Mouse (Mus musculus) CH12.LX (cell line): ENCODE data around the gene Nucb1. TPM values are rescaled to one million over a fixed set of nuclear protein-coding genes. Genes with fewer than 3 reads are reported as not detected.

ENCODE experiments used
- DNase-seq: peaks from one replicate; pipeline ENCODE4 v3.0.0-alpha.2; 2013; ENCODE audit errors: extremely low read depth
- H3K27ac ChIP-seq: 2 replicates; pipeline ENCODE4 v1.5.1; 2012; ENCODE audit warnings: low read depth, mild to moderate bottlenecking, control low read depth, moderate library complexity; ENCODE audit not compliant: insufficient read depth
- H3K27me3 ChIP-seq: replicated peaks from 2 replicates; pipeline ENCODE3; 2012; ENCODE audit warnings: inconsistent platforms
- H3K36me3 ChIP-seq, 2 experiments: replicated peaks in 1 of 2; 2 replicates each; pipeline versions ENCODE3 to v1.6.1; 2012; ENCODE audit warnings: inconsistent platforms in 1 of 2, low read length in 1 of 2, mild to moderate bottlenecking in 1 of 2, mixed read lengths in 1 of 2, moderate library complexity in 1 of 2; ENCODE audit not compliant: control insufficient read depth in 1 of 2, insufficient read depth in 1 of 2
- H3K4me1 ChIP-seq, 2 experiments: 2 replicates each; pipeline ENCODE4 v1.6.1; 2012; ENCODE audit warnings: inconsistent platforms in 1 of 2, moderate library complexity in 1 of 2; ENCODE audit not compliant: insufficient read depth in 2 of 2, control insufficient read depth in 1 of 2
- H3K4me2 ChIP-seq: 2 replicates; pipeline ENCODE4 v1.6.1; 2012; ENCODE audit warnings: low read depth, mild to moderate bottlenecking, control low read depth; ENCODE audit not compliant: poor library complexity, insufficient read depth, severe bottlenecking
- H3K4me3 ChIP-seq, 3 experiments: fragments of 150-350 bp in 1 of 3; sonication (generic) in 1 of 3; replicated peaks in 1 of 3; 2 replicates each; pipeline versions ENCODE3 to v1.5.1; 2011 to 2012; ENCODE audit warnings: low read depth in 2 of 3, low read length in 2 of 3, mild to moderate bottlenecking in 2 of 3, moderate library complexity in 2 of 3, control low read depth in 1 of 3, improper control_type of control experiment in 1 of 3, inconsistent platforms in 1 of 3, mixed read lengths in 1 of 3; ENCODE audit not compliant: poor library complexity in 1 of 3
- H3K79me2 ChIP-seq: replicated peaks from 2 replicates; pipeline ENCODE4 v1.6.1; 2012; ENCODE audit warnings: mild to moderate bottlenecking, moderate library complexity; ENCODE audit not compliant: control insufficient read depth, poor library complexity, insufficient read depth, severe bottlenecking; ENCODE audit errors: extremely low read depth
- H3K9ac ChIP-seq: 2 replicates; pipeline ENCODE4 v1.6.1; 2012; ENCODE audit warnings: low read depth, mild to moderate bottlenecking, control low read depth, moderate library complexity; ENCODE audit not compliant: insufficient read depth
- H3K9me3 ChIP-seq: replicated peaks from 2 replicates; pipeline ENCODE3; 2012; ENCODE audit warnings: low read length, inconsistent platforms, mixed read lengths
- BHLHE40 ChIP-seq: IDR thresholded peaks from 2 replicates; pipeline ENCODE4 v1.6.1; 2011; ENCODE audit warnings: mild to moderate bottlenecking, low read depth, low read length, improper control_type of control experiment
- CTCF ChIP-seq, 2 experiments: IDR thresholded peaks in 1 of 2; conservative IDR thresholded peaks in 1 of 2; 2 replicates each; pipeline ENCODE4 v1.5.1; 2011 to 2012; ENCODE audit warnings: low read depth in 2 of 2, low read length in 2 of 2, improper control_type of control experiment in 1 of 2, inconsistent platforms in 1 of 2, mild to moderate bottlenecking in 1 of 2, moderate library complexity in 1 of 2
- ELF1 ChIP-seq: IDR thresholded peaks from 2 replicates; pipeline ENCODE4 v1.6.1; 2014; ENCODE audit warnings: low read depth, mild to moderate bottlenecking, inconsistent platforms, low read length, improper control_type of control experiment
- ETS1 ChIP-seq: conservative IDR thresholded peaks from 2 replicates; pipeline ENCODE4 v1.6.1; 2012; ENCODE audit warnings: low read depth, mild to moderate bottlenecking, inconsistent platforms, low read length, improper control_type of control experiment, moderate library complexity
- GABPA ChIP-seq: IDR thresholded peaks from 2 replicates; pipeline ENCODE4 v1.6.1; 2012; ENCODE audit warnings: low read depth, low read length, improper control_type of control experiment, inconsistent platforms; ENCODE audit not compliant: insufficient replicate concordance
- HCFC1 ChIP-seq: IDR thresholded peaks from 2 replicates; pipeline ENCODE4 v1.6.1; 2012; ENCODE audit warnings: low read depth, mild to moderate bottlenecking, inconsistent platforms, low read length, improper control_type of control experiment
- MAX ChIP-seq: IDR thresholded peaks from 2 replicates; pipeline ENCODE4 v1.6.1; 2011; ENCODE audit warnings: low read length, improper control_type of control experiment
- MAZ ChIP-seq: IDR thresholded peaks from 2 replicates; pipeline ENCODE4 v1.6.1; 2012; ENCODE audit warnings: low read depth, mild to moderate bottlenecking, inconsistent platforms, low read length, improper control_type of control experiment, moderate library complexity
- MEF2A ChIP-seq: IDR thresholded peaks from 2 replicates; pipeline ENCODE4 v1.6.1; 2014; ENCODE audit warnings: low read depth, mild to moderate bottlenecking, inconsistent platforms, low read length, improper control_type of control experiment, borderline replicate concordance
- MXI1 ChIP-seq: IDR thresholded peaks from 2 replicates; pipeline ENCODE4 v1.6.1; 2011; ENCODE audit warnings: mild to moderate bottlenecking, low read depth, low read length, improper control_type of control experiment
- RAD21 ChIP-seq: IDR thresholded peaks from 2 replicates; pipeline ENCODE4 v1.6.1; 2011; ENCODE audit warnings: low read depth, mild to moderate bottlenecking, low read length, improper control_type of control experiment, moderate library complexity
- SIN3A ChIP-seq: IDR thresholded peaks from 2 replicates; pipeline ENCODE4 v1.6.1; 2012; ENCODE audit warnings: low read length, improper control_type of control experiment, inconsistent platforms
- SMC3 ChIP-seq: IDR thresholded peaks from 2 replicates; pipeline ENCODE4 v1.6.1; 2011; ENCODE audit warnings: low read depth, low read length, improper control_type of control experiment
- TBP ChIP-seq: conservative IDR thresholded peaks from 2 replicates; pipeline ENCODE4 v1.6.1; 2011; ENCODE audit warnings: low read depth, low read length, improper control_type of control experiment
- USF1 ChIP-seq: IDR thresholded peaks from 2 replicates; pipeline ENCODE4 v1.6.1; 2014; ENCODE audit warnings: low read depth, mild to moderate bottlenecking, inconsistent platforms, low read length, improper control_type of control experiment
- ZKSCAN1 ChIP-seq: IDR thresholded peaks from 2 replicates; pipeline ENCODE4 v1.6.1; 2012; ENCODE audit warnings: low read depth, inconsistent platforms, low read length, improper control_type of control experiment, borderline replicate concordance
- ZMIZ1 ChIP-seq: IDR thresholded peaks from 2 replicates; pipeline ENCODE4 v1.6.1; 2012; ENCODE audit warnings: low read depth, mild to moderate bottlenecking, inconsistent platforms, low read length, improper control_type of control experiment
- dilution Hi-C: fragments of 300-500 bp; cut with MboI; formaldehyde crosslinking; loops from 2 replicates; pipeline ENCODE4 v1.14.3; 2020; ENCODE audit warnings: low sequenced_read_pairs; ENCODE audit not compliant: extremely low pct_unique_long_range_greater_than_20kb, extremely low pct_ligation_motif_present
- in situ Hi-C: fragments of 300-500 bp; cut with MboI; formaldehyde crosslinking; loops from 3 replicates; pipeline ENCODE4 v1.14.3; 2019; ENCODE audit warnings: low sequenced_read_pairs, low pct_ligation_motif_present, low pct_unique_long_range_greater_than_20kb, mixed read lengths
- polyA plus RNA-seq: library from polyadenylated mRNA; unstranded; fragments of >175 nt; gene quantifications from 2 replicates; pipeline ENCODE4 v1.2.1, GENCODE M21; 2012; ENCODE audit warnings: low read depth; ENCODE audit not compliant: insufficient read length
- total RNA-seq, 2 experiments: library from RNA; depleted of rRNA; stranded (reverse); fragments of 300-350 nt in 1 of 2; fragments of >200 nt in 1 of 2; gene quantifications; 2 replicates each; pipeline ENCODE4 v1.2.3; 2012 to 2014

Nucb1 gene
- total and polyA plus RNA-seq, 3 experiments: 40.8 to 90.4 (median 83.4) TPM

- Histone ChIP-seq H3K4me3 (no peak overlapping the region), H3K9ac (no peak overlapping the region), H3K36me3 (no peaks in the 10 kb centered on the region), H3K79me2 (no peaks in the 10 kb centered on the region), H3K4me2 (no peak overlapping the region), H3K9me3 (no peaks in the 10 kb centered on the region), H3K27ac (no peak overlapping the region), H3K4me1 (no peaks in the 10 kb centered on the region), H3K27me3 (peaks cover 23% of the 10 kb centered on the region)
- in situ Hi-C loops: no loop called here
- no peak for DNase-seq
- dilution Hi-C loops: no loop called here
- no peak for TF ChIP-seq USF1
- TF ChIP-seq MEF2A: no peak
- TF ChIP-seq ETS1: no peak
- TF ChIP-seq TBP: no peak
- TF ChIP-seq SMC3: no peak
- TF ChIP-seq RAD21: no peak
- TF ChIP-seq SIN3A: no peak
Measured at GRCm38 (mm10) chr7:45535676-45536075, 25.5 kb upstream of the Nucb1 start.

- Histone ChIP-seq H3K27ac (no peak overlapping the region), H3K9me3 (no peaks in the 10 kb centered on the region), H3K36me3 (no peaks in the 10 kb centered on the region), H3K4me3 (no peak overlapping the region), H3K4me2 (no peak overlapping the region), H3K9ac (no peak overlapping the region), H3K79me2 (no peaks in the 10 kb centered on the region; the same call in 1 of the 2 replicates), H3K4me1 (peaks cover 4 to 16% of the 10 kb centered on the region in 2 experiments; a peak in 3 of 4 replicates), H3K27me3 (peaks cover 36% of the 10 kb centered on the region)
- dilution Hi-C loops: no loop called here
- TF ChIP-seq USF1 (no peak), HCFC1 (no peak), MAX (no peak), TBP (no peak), ZKSCAN1 (no peak)
- no peak for DNase-seq
- in situ Hi-C loops: no loop called here
Measured at GRCm38 (mm10) chr7:45530643-45531042, 20.4 kb upstream of the Nucb1 start.

GRCm38 (mm10) chr7:45529461-45529860 is 19.3 kb upstream of the Nucb1 start:
- peak; percentile 35; the same call in 1 of the 2 replicates for TF ChIP-seq ELF1
- TF ChIP-seq MAZ: 0 out of 2 replicates have a peak, but pooled peaks have one; percentile 16
- no peak for TF ChIP-seq MAX
- no peak for TF ChIP-seq BHLHE40
- no peak for TF ChIP-seq SMC3
- no peak for TF ChIP-seq GABPA
- no peak for TF ChIP-seq MEF2A
- no peak for TF ChIP-seq CTCF (conservative IDR thresholded peaks at IDR 0.05 in 1 of 2, IDR thresholded peaks at IDR 0.05 in 1 of 2; ENCODE audit: low read depth in 2 of 2, low read length in 2 of 2)
- TF ChIP-seq MXI1: no peak
- TF ChIP-seq ZMIZ1: no peak
- TF ChIP-seq, all 38 proteins: peak for 2
- Histone ChIP-seq H3K27ac (no peak overlapping the region), H3K9ac (no peak overlapping the region), H3K4me3 (no peak overlapping the region), H3K9me3 (no peaks in the 10 kb centered on the region), H3K36me3 (peaks cover 5 to 6% of the 10 kb centered on the region in 2 experiments), H3K4me2 (peak overlapping the region; percentile 25), H3K4me1 (peaks cover 4 to 24% of the 10 kb centered on the region in 2 experiments; a peak in 3 of 4 replicates), H3K27me3 (peaks cover 36% of the 10 kb centered on the region), H3K79me2 (peaks cover 11% of the 10 kb centered on the region)
- in situ Hi-C loops (loop anchor here (10.0 kb wide), 1 partner anchor 55 kb away; no protein-coding TSS in a partner anchor), dilution Hi-C loops (no loop called here)
- no peak for DNase-seq
